Mouse (Mus musculus): ENCODE data around the gene Ddi2. TPM values are rescaled to one million over a fixed set of nuclear protein-coding genes. Genes with fewer than 3 reads are reported as not detected.

Ddi2 gene
- polyA plus RNA-seq, 1 experiment from 2014 or later: 27.3 TPM

DNA sequence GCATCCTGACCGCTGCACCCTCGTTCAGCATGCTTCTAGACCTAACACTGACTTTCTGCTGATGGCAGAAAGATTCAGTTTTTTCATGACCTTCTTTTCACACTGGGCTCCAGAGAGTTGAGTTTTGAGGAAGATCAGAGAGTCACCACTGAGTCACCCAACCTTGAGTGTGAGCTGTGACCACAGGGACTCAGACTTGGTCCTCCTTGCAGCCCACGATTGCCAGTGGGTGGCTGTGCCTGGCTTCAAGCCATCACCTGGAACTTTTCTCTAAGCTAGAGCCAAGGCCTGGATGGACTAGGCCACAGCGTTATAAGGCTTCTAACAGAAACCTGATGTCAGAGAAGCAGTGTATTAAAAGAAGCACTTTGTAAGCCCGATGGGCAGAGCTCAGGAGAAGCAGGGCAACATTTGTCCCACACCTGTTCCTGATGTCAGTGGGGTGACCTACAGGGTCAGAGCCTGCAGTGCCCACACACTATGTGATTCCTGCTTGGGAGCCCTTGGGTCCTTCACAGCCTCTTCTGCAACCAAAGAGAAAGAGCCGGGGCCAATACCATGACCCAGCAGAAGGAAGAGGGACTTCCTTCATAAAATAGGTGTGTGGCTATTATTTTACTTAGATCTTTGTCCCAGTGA lies 64.3 kb downstream of the Ddi2 start:
- Histone ChIP-seq H3K4me3 (no peak overlapping the region), H3K27me3 (ENCODE audit: poor library complexity, severe bottlenecking) (no peaks in the 10 kb centered on the region), H3K36me3 (replicated peaks) (peaks cover 69% of the 10 kb centered on the region), H3K4me1 (peaks cover 15% of the 10 kb centered on the region), H3K27ac (no peak overlapping the region), H3K9me3 (no peaks in the 10 kb centered on the region)
- 93% methylated on average over 6 of the region's 6 CpGs for WGBS
- no peak for DNase-seq (ENCODE audit: extremely low spot score, low spot score)

DNA sequence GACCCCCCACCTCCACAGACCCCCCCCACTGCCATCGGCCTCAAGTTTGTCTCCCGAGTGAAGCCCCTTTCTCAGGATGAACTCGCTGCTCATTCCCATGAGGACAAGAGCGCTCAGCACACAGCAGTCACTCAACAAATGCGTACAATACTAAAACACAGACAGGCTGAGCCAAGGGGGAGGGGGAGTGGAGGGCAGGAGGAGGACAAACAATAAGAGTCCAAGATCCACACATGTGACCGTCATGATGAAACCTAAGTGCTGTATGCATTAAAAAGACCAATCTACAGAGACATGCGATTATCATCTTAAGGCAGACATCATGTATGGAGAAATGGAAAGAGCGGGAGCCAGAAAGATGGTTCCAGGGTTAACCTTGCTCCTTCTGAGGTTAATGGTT lies 66.3 kb downstream of the Ddi2 start:
- Histone ChIP-seq H3K27ac (no peak overlapping the region), H3K9me3 (no peaks in the 10 kb centered on the region), H3K36me3 (replicated peaks) (peaks cover 82% of the 10 kb centered on the region), H3K4me3 (no peak overlapping the region), H3K27me3 (ENCODE audit: poor library complexity, severe bottlenecking) (no peaks in the 10 kb centered on the region), H3K4me1 (peaks cover 3% of the 10 kb centered on the region; the same call in 1 of the 2 replicates)
- DNase-seq (ENCODE audit: extremely low spot score, low spot score): no peak
- WGBS: 92% methylated on average over 8 of the region's 8 CpGs

- WGBS: 89% methylated on average over 12 of the region's 12 CpGs
These were observed 67.2 kb downstream of the Ddi2 start for GRCm38 (mm10) chr4:141655908-141656608.

DNA sequence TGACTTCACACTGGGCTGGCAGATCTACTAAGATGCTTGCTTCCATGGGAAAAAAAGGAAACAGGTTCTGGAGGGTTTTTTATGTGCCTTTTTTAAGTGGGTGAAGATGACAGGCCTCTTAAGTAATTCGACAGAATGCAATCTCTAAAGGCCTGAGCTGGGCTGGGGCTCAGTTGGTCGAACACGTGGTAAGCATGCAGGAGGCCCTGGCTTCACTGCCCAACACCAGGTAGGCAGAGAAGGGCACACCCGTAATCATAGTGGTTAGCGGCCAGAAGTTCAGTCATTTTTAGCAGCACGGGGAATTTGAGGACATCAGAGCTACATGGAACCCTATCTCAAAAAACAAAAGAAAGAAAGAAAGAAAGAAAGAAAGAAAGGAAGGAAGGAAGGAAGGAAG lies 68.7 kb downstream of the Ddi2 start:
- WGBS: 92% methylated on average over 6 of the region's 6 CpGs
- Histone ChIP-seq H3K36me3 (replicated peaks) (peaks cover 78% of the 10 kb centered on the region), H3K9me3 (no peaks in the 10 kb centered on the region), H3K27ac (no peak overlapping the region), H3K4me1 (peaks cover 3% of the 10 kb centered on the region; the same call in 1 of the 2 replicates), H3K4me3 (no peak overlapping the region), H3K27me3 (ENCODE audit: poor library complexity, severe bottlenecking) (no peaks in the 10 kb centered on the region)
- DNase-seq (ENCODE audit: extremely low spot score, low spot score): no peak

More at GRCm38 (mm10) chr4:141655908-141656608, 67.2 kb downstream of the Ddi2 start:
- H3K27ac ChIP-seq: no peak overlapping the region
- no peaks in the 10 kb centered on the region for H3K9me3 ChIP-seq
- H3K4me3 ChIP-seq: no peak overlapping the region
- peaks cover 3% of the 10 kb centered on the region; the same call in 1 of the 2 replicates for H3K4me1 ChIP-seq
- H3K27me3 ChIP-seq (ENCODE audit: poor library complexity, severe bottlenecking): no peaks in the 10 kb centered on the region
- peaks cover 84% of the 10 kb centered on the region for H3K36me3 ChIP-seq (replicated peaks)
- no peak for DNase-seq (ENCODE audit: extremely low spot score, low spot score)

DNA sequence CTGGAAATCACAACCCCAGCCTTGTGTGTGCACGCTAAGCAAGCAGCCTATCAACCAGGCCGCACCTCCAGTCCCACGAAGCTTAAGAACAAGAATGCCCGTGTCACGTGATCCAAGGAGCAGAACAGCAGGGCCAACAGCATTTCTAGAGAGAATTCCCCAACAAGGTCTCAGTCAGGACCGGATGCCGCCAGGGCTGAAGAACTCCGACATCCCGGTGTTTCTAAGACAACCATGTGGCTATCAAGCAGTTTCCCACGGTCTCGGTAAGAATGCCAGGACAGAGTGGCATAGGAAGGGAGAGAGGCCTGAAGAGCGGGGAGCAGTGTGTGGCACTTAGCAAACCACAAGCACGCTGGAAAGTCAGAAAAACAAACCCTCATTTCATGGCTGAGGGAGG lies 69.4 kb downstream of the Ddi2 start:
- H3K27ac ChIP-seq: no peak overlapping the region

GRCm38 (mm10) chr4:141653044-141653443 lies 70.2 kb downstream of the Ddi2 start:
- Histone ChIP-seq H3K27me3 (ENCODE audit: poor library complexity, severe bottlenecking) (no peaks in the 10 kb centered on the region), H3K27ac (no peak overlapping the region), H3K9me3 (no peaks in the 10 kb centered on the region), H3K4me3 (no peak overlapping the region), H3K4me1 (peaks cover 3% of the 10 kb centered on the region; the same call in 1 of the 2 replicates), H3K36me3 (replicated peaks) (peaks cover 81% of the 10 kb centered on the region)
- DNase-seq (ENCODE audit: extremely low spot score, low spot score): no peak
- 96% methylated on average over 8 of the region's 8 CpGs for WGBS

More for the DNA sequence above, 69.4 kb downstream of the Ddi2 start:
- Histone ChIP-seq H3K36me3 (replicated peaks) (peaks cover 81% of the 10 kb centered on the region), H3K9me3 (no peaks in the 10 kb centered on the region), H3K27me3 (ENCODE audit: poor library complexity, severe bottlenecking) (no peaks in the 10 kb centered on the region), H3K4me1 (peaks cover 3% of the 10 kb centered on the region; the same call in 1 of the 2 replicates), H3K4me3 (no peak overlapping the region)
- WGBS: 94% methylated on average over 13 of the region's 13 CpGs
- no peak for DNase-seq (ENCODE audit: extremely low spot score, low spot score)

- no peak for DNase-seq (ENCODE audit: extremely low spot score, low spot score)
- Histone ChIP-seq H3K9me3 (no peaks in the 10 kb centered on the region), H3K4me1 (peaks cover 3% of the 10 kb centered on the region; the same call in 1 of the 2 replicates), H3K36me3 (replicated peaks) (peaks cover 81% of the 10 kb centered on the region), H3K27me3 (ENCODE audit: poor library complexity, severe bottlenecking) (no peaks in the 10 kb centered on the region), H3K27ac (no peak overlapping the region), H3K4me3 (no peak overlapping the region)
- WGBS: 93% methylated on average over 10 of the region's 10 CpGs
These were observed 71.3 kb downstream of the Ddi2 start for GRCm38 (mm10) chr4:141651944-141652343.

GRCm38 (mm10) chr4:141651286-141651685 lies 71.9 kb downstream of the Ddi2 start:
- H3K36me3 ChIP-seq (replicated peaks): peaks cover 81% of the 10 kb centered on the region
- H3K4me3 ChIP-seq: no peak overlapping the region
- H3K27ac ChIP-seq: no peak overlapping the region
- WGBS: 91% methylated on average over 6 of the region's 6 CpGs
- no peak for DNase-seq (ENCODE audit: extremely low spot score, low spot score)
- H3K27me3 ChIP-seq (ENCODE audit: poor library complexity, severe bottlenecking): no peaks in the 10 kb centered on the region
- H3K9me3 ChIP-seq: no peaks in the 10 kb centered on the region
- H3K4me1 ChIP-seq: no peaks in the 10 kb centered on the region

DNA sequence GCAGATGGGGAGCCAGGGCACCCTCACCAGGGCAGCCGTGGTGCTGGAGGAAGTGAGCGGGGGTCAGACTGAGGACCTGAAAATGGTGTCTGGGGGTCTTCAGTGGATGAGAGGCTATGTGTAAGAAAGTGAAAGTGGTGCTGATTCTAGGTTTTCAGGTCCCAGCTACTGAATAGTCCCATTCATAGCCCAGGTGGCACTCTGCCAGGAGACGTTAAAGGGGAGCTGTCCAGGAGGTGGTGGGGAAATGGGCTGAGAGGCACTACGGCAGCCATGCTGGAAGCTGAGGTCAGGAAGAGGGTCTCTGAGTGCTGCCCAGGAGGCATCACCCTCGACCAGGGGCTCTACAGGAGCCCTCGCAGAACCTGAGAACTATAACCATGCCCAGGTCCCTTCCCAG lies 74.0 kb downstream of the Ddi2 start:
- Histone ChIP-seq H3K27me3 (ENCODE audit: poor library complexity, severe bottlenecking) (no peaks in the 10 kb centered on the region), H3K36me3 (replicated peaks) (peaks cover 67% of the 10 kb centered on the region), H3K4me3 (no peak overlapping the region), H3K27ac (no peak overlapping the region; the same call in 1 of the 2 replicates), H3K4me1 (no peaks in the 10 kb centered on the region), H3K9me3 (no peaks in the 10 kb centered on the region)
- 81% methylated on average over 6 of the region's 6 CpGs for WGBS
- DNase-seq (ENCODE audit: extremely low spot score, low spot score): no peak

DNA sequence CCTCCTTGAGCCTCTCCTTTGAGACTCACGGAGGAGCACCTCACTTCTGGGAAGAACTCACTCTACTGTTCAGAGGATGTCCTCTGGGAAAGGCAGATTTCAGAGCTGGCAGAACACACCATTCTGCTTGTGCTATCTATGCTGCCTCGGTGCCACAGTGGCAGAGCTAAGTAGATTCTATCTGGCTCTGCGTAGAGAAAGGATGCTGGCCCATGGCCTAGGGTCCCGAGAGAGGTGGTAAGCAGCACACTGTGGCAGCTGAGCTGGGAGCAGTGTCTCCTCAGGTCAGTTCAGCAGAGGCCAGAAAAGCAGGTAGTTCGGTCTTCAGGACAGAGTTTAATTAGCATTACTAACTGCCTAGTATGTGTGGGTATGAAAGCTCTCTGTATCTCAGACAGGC lies 75.0 kb downstream of the Ddi2 start:
- Histone ChIP-seq H3K36me3 (replicated peaks) (peaks cover 58% of the 10 kb centered on the region), H3K27me3 (ENCODE audit: poor library complexity, severe bottlenecking) (no peaks in the 10 kb centered on the region), H3K4me1 (no peaks in the 10 kb centered on the region), H3K4me3 (no peak overlapping the region), H3K27ac (no peak overlapping the region), H3K9me3 (no peaks in the 10 kb centered on the region)
- WGBS: 92% methylated on average over 5 of the region's 5 CpGs
- DNase-seq (ENCODE audit: extremely low spot score, low spot score): no peak

- Histone ChIP-seq H3K36me3 (replicated peaks) (peaks cover 56% of the 10 kb centered on the region), H3K4me1 (no peaks in the 10 kb centered on the region), H3K27me3 (ENCODE audit: poor library complexity, severe bottlenecking) (no peaks in the 10 kb centered on the region), H3K4me3 (no peak overlapping the region), H3K9me3 (no peaks in the 10 kb centered on the region), H3K27ac (no peak overlapping the region)
- 90% methylated on average over 3 of the region's 3 CpGs for WGBS
- DNase-seq (ENCODE audit: extremely low spot score, low spot score): no peak
These were observed 76.0 kb downstream of the Ddi2 start for GRCm38 (mm10) chr4:141647187-141647586.

- H3K27ac ChIP-seq: no peak overlapping the region
- H3K4me1 ChIP-seq: no peaks in the 10 kb centered on the region
- H3K36me3 ChIP-seq (replicated peaks): peaks cover 57% of the 10 kb centered on the region
- WGBS: 95% methylated on average over 8 of the region's 8 CpGs
- no peak for DNase-seq (ENCODE audit: extremely low spot score, low spot score)
- no peak overlapping the region for H3K4me3 ChIP-seq
- no peaks in the 10 kb centered on the region for H3K27me3 ChIP-seq (ENCODE audit: poor library complexity, severe bottlenecking)
- H3K9me3 ChIP-seq: no peaks in the 10 kb centered on the region
These were observed 77.2 kb downstream of the Ddi2 start for GRCm38 (mm10) chr4:141645988-141646387.

DNA sequence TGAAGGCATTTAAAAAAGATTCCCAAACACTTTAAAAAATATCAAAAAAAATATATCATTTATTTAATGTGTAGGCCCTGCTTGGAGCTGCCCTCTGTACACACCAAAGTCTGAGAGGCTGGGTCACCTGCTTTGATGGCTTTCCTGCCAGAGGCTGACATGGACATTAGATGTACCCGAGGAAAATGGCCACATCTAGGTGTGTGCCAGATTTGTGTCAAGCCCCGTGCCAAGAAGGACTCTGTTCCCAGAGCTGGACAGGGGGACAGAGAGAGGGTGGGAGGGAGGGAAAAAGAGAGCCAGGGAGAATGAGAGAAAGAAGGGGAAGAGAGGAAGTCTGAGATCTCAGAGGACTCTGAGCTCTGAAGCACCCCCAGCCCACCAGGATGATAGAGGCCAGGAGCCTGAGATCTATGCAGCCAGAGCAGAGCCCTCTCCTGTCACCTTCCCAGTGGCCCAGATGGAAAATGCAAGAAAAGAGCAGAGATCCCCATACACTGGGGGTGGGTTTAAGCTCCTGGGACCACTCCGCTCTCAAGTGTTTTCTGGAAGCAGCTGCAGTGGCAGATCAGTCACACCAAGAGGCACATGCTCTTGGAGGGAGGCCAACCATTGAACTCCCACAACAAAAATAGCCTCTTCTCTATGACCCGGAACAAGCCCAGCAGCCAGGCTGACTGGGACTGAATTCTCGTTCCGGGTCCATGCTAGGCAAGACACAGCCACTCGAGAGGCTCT lies 79.9 kb downstream of the Ddi2 start:
- H3K4me1 ChIP-seq: no peaks in the 10 kb centered on the region
- no peak overlapping the region for H3K27ac ChIP-seq
- H3K27me3 ChIP-seq (ENCODE audit: poor library complexity, severe bottlenecking): no peaks in the 10 kb centered on the region
- H3K4me3 ChIP-seq: no peak overlapping the region
- 89% methylated on average over 7 of the region's 7 CpGs for WGBS
- no peak for DNase-seq (ENCODE audit: extremely low spot score, low spot score)
- peaks cover 57% of the 10 kb centered on the region for H3K36me3 ChIP-seq (replicated peaks)
- H3K9me3 ChIP-seq: no peaks in the 10 kb centered on the region

All from forebrain, embryonic 10.5 days (tissue).